Mouse (Mus musculus) lung, embryonic 16.5 days (tissue): Measurements from ENCODE around the gene Zfp362. TPM values are rescaled to one million over a fixed set of nuclear protein-coding genes. Genes with fewer than 3 reads are reported as not detected.
A peak's percentile ranks its signal among the peaks of the same experiment; 100 is the strongest.

ENCODE experiments used
- ATAC-seq: fragments of 200-750 bp; cut with Nextera tagmentation; 2 replicates; pipeline ENCODE4 v1.8.0; 2017; ENCODE audit warnings: low read depth, mild to moderate bottlenecking, moderate library complexity
- H3K27ac ChIP-seq: fragments of 300-500 bp; sonication (generic); 2 replicates; pipeline ENCODE4 v1.5.1; 2014; ENCODE audit warnings: mild to moderate bottlenecking, control low read depth, low read length
- H3K27me3 ChIP-seq: fragments of 300-500 bp; sonication (generic); 2 replicates; pipeline ENCODE4 v1.6.1; 2014; ENCODE audit warnings: low read depth, low read length, mixed read lengths; ENCODE audit not compliant: control insufficient read depth, insufficient read depth
- H3K36me3 ChIP-seq: fragments of 300-500 bp; sonication (generic); 2 replicates; pipeline ENCODE4 v1.6.1; 2014; ENCODE audit warnings: low read length; ENCODE audit not compliant: control insufficient read depth, insufficient read depth
- H3K4me1 ChIP-seq: fragments of 300-500 bp; sonication (generic); replicated peaks from 2 replicates; pipeline ENCODE4 v1.6.1; 2014; ENCODE audit warnings: low read length, mixed read lengths; ENCODE audit not compliant: control insufficient read depth, insufficient read depth
- H3K4me2 ChIP-seq: fragments of 300-500 bp; sonication (generic); 2 replicates; pipeline ENCODE4 v1.6.1; 2014; ENCODE audit warnings: low read depth, low read length, control low read depth
- H3K4me3 ChIP-seq: fragments of 300-500 bp; sonication (generic); 2 replicates; pipeline ENCODE4 v1.5.1; 2014; ENCODE audit warnings: mild to moderate bottlenecking, low read length, control low read depth
- H3K9ac ChIP-seq: fragments of 300-500 bp; sonication (generic); 2 replicates; pipeline ENCODE4 v1.6.1; 2014; ENCODE audit warnings: low read length, control low read depth
- H3K9me3 ChIP-seq: fragments of 300-500 bp; sonication (generic); 2 replicates; pipeline ENCODE4 v1.6.1; 2016; ENCODE audit warnings: low read length; ENCODE audit not compliant: control insufficient read depth
- WGBS: fragments of 180-500 bp; shearing (Covaris S2); extraction: QIAGEN DNeasy Blood & Tissue Kit; methylation state at CpG from one replicate; pipeline ENCODE4 v1.1.7; 2014; 5-methylcytosine and 5-hydroxymethylcytosine counted together
- polyA plus RNA-seq: library from polyadenylated mRNA; unstranded; fragments of >200 nt; fragmentation: Nextera tagmentation; extraction: Ambion mirVana; gene quantifications from 2 replicates; pipeline ENCODE4 v1.2.1, GENCODE M21; 2015

Gene Zfp362
- polyA plus RNA-seq, 1 experiment from 2014 or later: 33.6 TPM

DNA sequence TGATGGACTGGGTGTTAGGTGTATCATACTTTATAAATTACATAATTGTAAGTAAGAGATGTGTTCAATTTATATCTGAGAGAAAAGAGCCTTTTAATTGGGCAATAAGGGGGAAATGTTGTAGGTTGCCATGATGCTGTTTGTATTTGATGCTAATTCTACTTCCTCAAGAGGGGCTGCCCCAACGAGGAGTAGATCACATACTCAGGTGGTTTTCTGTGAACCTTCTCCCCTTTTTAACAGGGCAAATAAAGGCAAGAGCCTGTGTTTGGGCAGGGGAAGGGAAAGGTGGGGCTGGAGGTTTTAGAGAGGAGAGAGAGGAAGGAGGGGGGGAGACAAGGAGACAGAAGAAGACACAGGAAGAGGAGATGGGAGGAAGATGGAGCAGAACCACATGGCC is 65.0 kb downstream of the Zfp362 start:
- Histone ChIP-seq H3K4me1 (peaks cover 32% of the 10 kb centered on the region), H3K4me2 (no peak overlapping the region), H3K9me3 (no peaks in the 10 kb centered on the region), H3K36me3 (peaks cover 23% of the 10 kb centered on the region), H3K27ac (no peak overlapping the region), H3K27me3 (no peaks in the 10 kb centered on the region), H3K4me3 (no peak overlapping the region), H3K9ac (no peak overlapping the region)
- ATAC-seq: no peak
- WGBS: 39% methylated on average over 1 of the region's 1 CpGs

DNA sequence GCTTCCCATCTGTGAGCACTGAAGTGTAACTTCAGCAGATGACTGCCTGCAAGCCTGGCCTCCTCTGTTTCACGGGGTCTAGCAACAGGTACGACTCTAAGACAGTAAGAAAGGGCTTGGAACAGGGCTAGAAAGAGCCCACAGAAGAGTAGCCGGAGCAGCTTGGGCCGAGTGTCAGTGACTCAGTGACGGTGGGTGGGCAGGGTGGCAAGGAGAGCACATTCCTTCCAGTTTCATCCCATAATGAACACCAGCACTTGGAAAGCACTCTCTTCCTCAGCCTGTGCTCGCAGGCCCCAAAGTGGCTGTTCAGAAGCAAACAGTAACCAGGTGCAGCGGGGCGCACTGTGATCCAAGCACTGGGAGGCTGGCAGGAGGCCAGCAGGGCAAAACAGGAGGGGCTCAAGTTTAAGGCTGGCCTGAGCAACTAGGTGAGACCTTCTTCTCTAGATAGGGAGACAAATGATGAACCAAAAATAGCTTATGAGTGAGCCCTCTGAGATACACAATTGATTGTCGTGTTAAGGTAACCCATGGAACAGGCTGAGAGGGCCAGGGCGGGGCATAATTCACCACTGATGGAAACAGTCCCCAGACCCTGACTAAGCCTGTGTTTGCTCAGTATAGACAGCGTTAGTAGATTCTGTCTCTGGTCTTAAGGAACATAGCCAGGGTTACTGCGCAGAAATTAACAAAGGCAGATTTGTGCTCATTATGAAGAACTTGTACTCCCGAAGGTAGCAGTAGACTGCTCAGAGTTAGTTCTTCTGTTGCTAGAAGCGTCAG is 67.8 kb downstream of the Zfp362 start:
- Histone ChIP-seq H3K4me3 (no peak overlapping the region), H3K27ac (peak overlapping the region; percentile 95), H3K4me2 (peak overlapping the region; percentile 23; the same call in 1 of the 2 replicates), H3K9ac (no peak overlapping the region), H3K27me3 (no peaks in the 10 kb centered on the region), H3K36me3 (0 out of 2 replicates have a peak, but pooled peaks cover 3% of the 10 kb centered on the region), H3K9me3 (no peaks in the 10 kb centered on the region), H3K4me1 (peaks cover 61% of the 10 kb centered on the region)
- 54% methylated on average over 14 of the region's 14 CpGs for WGBS
- peak; percentile 18; the same call in 1 of the 2 replicates for ATAC-seq

DNA sequence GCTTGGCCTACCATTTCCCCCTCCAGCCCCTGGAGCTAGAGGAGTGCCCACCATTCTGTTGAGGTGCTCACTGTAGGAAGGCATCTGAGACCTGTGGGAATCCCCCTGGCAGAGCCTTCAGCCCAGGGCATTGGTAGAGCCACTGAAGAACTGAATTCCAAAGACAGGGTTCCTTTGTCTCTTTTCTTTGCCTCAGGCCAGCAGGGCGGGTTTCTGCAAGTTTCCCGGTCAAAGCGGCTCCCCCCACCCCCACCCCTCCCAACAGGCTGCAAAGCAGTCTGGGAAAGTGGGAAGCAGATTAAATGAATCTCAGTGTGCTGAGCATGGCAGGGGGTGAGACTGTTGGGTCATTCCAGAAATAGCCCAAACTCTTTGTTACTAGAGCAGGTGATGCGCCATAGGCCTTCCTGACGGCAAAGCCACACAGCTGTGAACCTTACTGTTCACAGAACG is 68.7 kb downstream of the Zfp362 start:
- H3K27ac ChIP-seq: peak overlapping the region; percentile 95
- peaks cover 65% of the 10 kb centered on the region for H3K4me1 ChIP-seq
- 0 out of 2 replicates have a peak, but pooled peaks cover 3% of the 10 kb centered on the region for H3K36me3 ChIP-seq
- no peaks in the 10 kb centered on the region for H3K27me3 ChIP-seq
- no peak overlapping the region; the same call in none of the 2 replicates for H3K9ac ChIP-seq
- no peak for ATAC-seq
- H3K4me2 ChIP-seq: peak overlapping the region; percentile 23; the same call in 1 of the 2 replicates
- H3K4me3 ChIP-seq: no peak overlapping the region
- H3K9me3 ChIP-seq: no peaks in the 10 kb centered on the region
- 37% methylated on average over 6 of the region's 6 CpGs for WGBS

DNA sequence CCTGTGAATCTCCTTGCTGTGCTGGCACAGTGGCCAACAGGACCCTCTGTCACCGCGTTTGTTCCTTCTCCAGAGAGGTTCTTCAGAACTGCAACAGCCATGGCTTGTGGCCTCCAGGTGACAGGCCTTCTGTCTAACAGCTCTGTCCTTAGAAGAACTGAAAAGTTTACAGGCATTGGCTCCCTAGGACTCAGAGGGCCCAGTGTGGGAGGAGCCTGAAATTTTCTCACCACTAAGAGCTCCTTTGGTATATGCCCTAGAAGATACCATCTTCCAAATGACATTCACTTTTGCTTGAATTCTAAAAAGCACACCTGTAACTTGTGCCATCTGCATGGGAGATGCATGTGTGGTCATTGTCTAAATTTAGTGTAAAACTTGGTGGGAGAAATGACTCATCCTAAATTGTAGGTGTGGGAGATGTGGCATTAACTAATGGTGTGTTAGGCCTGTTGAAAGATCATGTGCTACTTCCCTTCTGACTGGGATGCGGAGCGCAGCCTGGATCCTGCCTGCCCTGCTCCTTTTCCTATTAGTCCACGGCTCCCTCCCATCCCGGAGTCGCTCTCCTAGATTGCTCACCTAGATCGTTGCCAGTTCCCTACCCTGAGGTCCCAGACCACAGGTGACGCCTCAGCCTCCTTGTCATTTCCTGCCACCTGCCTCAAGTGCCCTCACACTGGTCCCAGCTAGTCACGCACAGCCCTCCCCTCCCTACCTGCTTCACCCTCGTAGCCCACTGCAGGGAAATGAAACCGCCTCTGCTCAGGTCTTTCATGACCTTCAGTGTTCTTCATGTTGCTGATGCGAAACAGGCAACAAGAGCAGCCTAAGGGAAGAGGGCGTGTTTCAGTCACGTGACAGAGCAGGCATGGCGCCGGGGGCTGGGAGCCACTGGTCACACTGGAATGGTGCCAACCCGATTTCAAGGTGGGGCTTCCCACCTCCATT is 70.8 kb downstream of the Zfp362 start:
- peak overlapping the region; percentile 92 for H3K27ac ChIP-seq
- peaks cover 77% of the 10 kb centered on the region for H3K4me1 ChIP-seq
- H3K9ac ChIP-seq: no peak overlapping the region
- ATAC-seq: peak; percentile 13
- peaks cover 3% of the 10 kb centered on the region; the same call in 1 of the 2 replicates for H3K36me3 ChIP-seq
- H3K4me3 ChIP-seq: no peak overlapping the region
- WGBS: 47% methylated on average over 18 of the region's 18 CpGs
- H3K27me3 ChIP-seq: no peaks in the 10 kb centered on the region
- H3K4me2 ChIP-seq: peak overlapping the region; percentile 3; the same call in 1 of the 2 replicates
- H3K9me3 ChIP-seq: no peaks in the 10 kb centered on the region

DNA sequence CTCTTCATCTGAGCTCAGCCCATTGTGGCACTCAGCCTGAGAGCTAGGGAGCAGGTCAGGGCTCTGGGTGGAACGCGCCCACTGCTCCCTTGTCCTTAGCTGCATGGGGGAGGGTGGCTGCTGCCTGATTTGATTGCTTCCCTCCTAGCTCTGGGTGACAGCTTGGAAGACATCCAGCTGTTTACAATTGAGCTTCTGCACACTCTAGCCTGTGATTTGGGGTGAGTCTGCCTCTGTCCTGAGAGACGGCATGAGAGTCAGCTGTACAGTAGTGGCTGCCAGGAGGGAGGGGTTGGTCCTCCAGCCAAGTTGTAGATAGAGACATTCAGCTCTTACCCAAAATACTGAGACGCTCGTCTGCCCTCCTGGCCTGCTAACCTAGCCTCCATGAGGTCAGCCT is 71.6 kb downstream of the Zfp362 start:
- Histone ChIP-seq H3K9ac (peak overlapping the region; percentile 48; the same call in 1 of the 2 replicates), H3K36me3 (peaks cover 3% of the 10 kb centered on the region; the same call in 1 of the 2 replicates), H3K4me1 (peaks cover 84% of the 10 kb centered on the region), H3K27me3 (no peaks in the 10 kb centered on the region), H3K4me3 (no peak overlapping the region), H3K9me3 (no peaks in the 10 kb centered on the region), H3K27ac (peak overlapping the region; percentile 92), H3K4me2 (peak overlapping the region; percentile 35; the same call in 1 of the 2 replicates)
- ATAC-seq: peak; percentile 91
- 11% methylated on average over 5 of the region's 5 CpGs for WGBS

DNA sequence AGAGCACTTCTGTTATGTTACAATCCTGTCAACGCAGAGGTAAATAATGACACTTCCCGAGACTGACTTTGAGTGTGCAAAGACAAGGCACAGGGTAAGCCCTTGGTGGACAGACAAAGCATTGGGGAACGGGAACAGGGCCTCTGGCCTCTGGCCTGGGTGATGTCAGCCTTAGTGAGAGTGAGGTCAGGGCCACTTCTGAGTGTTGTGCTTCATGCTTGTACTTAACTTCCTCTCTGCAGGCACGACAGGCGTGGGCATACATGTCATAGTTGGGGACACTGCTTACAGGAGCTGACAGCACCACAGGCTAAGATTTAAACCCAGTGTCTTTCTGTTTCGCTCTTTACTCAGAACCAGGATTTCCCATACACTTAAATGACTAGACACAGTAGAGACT is 72.3 kb downstream of the Zfp362 start:
- 18% methylated on average over 6 of the region's 6 CpGs for WGBS
- Histone ChIP-seq H3K4me3 (no peak overlapping the region), H3K4me1 (peaks cover 83% of the 10 kb centered on the region), H3K9me3 (no peaks in the 10 kb centered on the region), H3K27me3 (no peaks in the 10 kb centered on the region), H3K4me2 (peak overlapping the region; percentile 35), H3K27ac (peak overlapping the region; percentile 92), H3K36me3 (peaks cover 3% of the 10 kb centered on the region; the same call in 1 of the 2 replicates), H3K9ac (peak overlapping the region; percentile 48; the same call in 1 of the 2 replicates)
- peak; percentile 8; the same call in 1 of the 2 replicates for ATAC-seq

GRCm38 (mm10) chr4:128732794-128733193 is 73.1 kb downstream of the Zfp362 start:
- H3K4me1 ChIP-seq: peaks cover 78% of the 10 kb centered on the region
- no peak for ATAC-seq
- peaks cover 3% of the 10 kb centered on the region; the same call in 1 of the 2 replicates for H3K36me3 ChIP-seq
- peak overlapping the region; percentile 68 for H3K27ac ChIP-seq
- H3K4me3 ChIP-seq: no peak overlapping the region
- H3K9me3 ChIP-seq: no peaks in the 10 kb centered on the region
- WGBS: 13% methylated on average over 5 of the region's 5 CpGs
- H3K27me3 ChIP-seq: no peaks in the 10 kb centered on the region
- no peak overlapping the region for H3K4me2 ChIP-seq
- no peak overlapping the region for H3K9ac ChIP-seq

GRCm38 (mm10) chr4:128730271-128730670 is 75.6 kb downstream of the Zfp362 start:
- H3K27me3 ChIP-seq: no peaks in the 10 kb centered on the region
- peak overlapping the region; percentile 93 for H3K4me3 ChIP-seq
- no peaks in the 10 kb centered on the region; the same call in 1 of the 2 replicates for H3K36me3 ChIP-seq
- no peaks in the 10 kb centered on the region for H3K9me3 ChIP-seq
- H3K9ac ChIP-seq: peak overlapping the region; percentile 98
- WGBS: 44% methylated on average over 6 of the region's 6 CpGs
- peak overlapping the region; percentile 66 for H3K4me2 ChIP-seq
- peak overlapping the region; percentile 91 for H3K27ac ChIP-seq
- peaks cover 60% of the 10 kb centered on the region for H3K4me1 ChIP-seq
- ATAC-seq: no peak
